Mouse (Mus musculus): ENCODE data around the gene Tle2. TPM values are rescaled to one million over a fixed set of nuclear protein-coding genes. Genes with fewer than 3 reads are reported as not detected.

The Tle2 gene
- polyA plus RNA-seq, 1 experiment = 115 TPM

GRCm38 (mm10) chr10:81623441-81623840, 49.1 kb downstream of the Tle2 start:
- no peak for DNase-seq
- Histone ChIP-seq H3K4me1 (replicated peaks; ENCODE audit: control insufficient read depth, insufficient read depth, low read length) (peaks cover 17% of the 10 kb centered on the region), H3K27me3 (ENCODE audit: control insufficient read depth, insufficient read depth, low read length) (no peaks in the 10 kb centered on the region), H3K4me3 (ENCODE audit: control insufficient read depth, insufficient read depth, low read length) (no peak overlapping the region), H3K27ac (ENCODE audit: control insufficient read depth, insufficient read depth, low read length) (no peak overlapping the region), H3K36me3 (ENCODE audit: control insufficient read depth, insufficient read depth, low read length) (0 out of 2 replicates have a peak, but pooled peaks cover 4% of the 10 kb centered on the region)
- no peak for TF ChIP-seq CTCF (IDR thresholded peaks at IDR 0.05; ENCODE audit: borderline replicate concordance, control insufficient read depth, extremely low read depth, insufficient read depth, low read length, poor library complexity)
- TF ChIP-seq POLR2A (IDR thresholded peaks at IDR 0.05; ENCODE audit: control insufficient read depth, extremely low read depth, insufficient read depth, low read length, poor library complexity) = no peak
- 95% methylated on average over 8 of the region's 8 CpGs for WGBS

GRCm38 (mm10) chr10:81626101-81626993, 52.0 kb downstream of the Tle2 start:
- H3K4me1 ChIP-seq (replicated peaks; ENCODE audit: control insufficient read depth, insufficient read depth, low read length) = peaks cover 17% of the 10 kb centered on the region
- no peaks in the 10 kb centered on the region for H3K27me3 ChIP-seq (ENCODE audit: control insufficient read depth, insufficient read depth, low read length)
- no peak for DNase-seq
- H3K27ac ChIP-seq (ENCODE audit: control insufficient read depth, insufficient read depth, low read length) = no peak overlapping the region; the same call in 1 of the 2 replicates
- no peak for TF ChIP-seq CTCF (IDR thresholded peaks at IDR 0.05; ENCODE audit: borderline replicate concordance, control insufficient read depth, extremely low read depth, insufficient read depth, low read length, poor library complexity)
- no peak for TF ChIP-seq POLR2A (IDR thresholded peaks at IDR 0.05; ENCODE audit: control insufficient read depth, extremely low read depth, insufficient read depth, low read length, poor library complexity)
- 93% methylated on average over 22 of the region's 22 CpGs for WGBS
- H3K4me3 ChIP-seq (ENCODE audit: control insufficient read depth, insufficient read depth, low read length) = peak overlapping the region; percentile 81
- 0 out of 2 replicates have a peak, but pooled peaks cover 4% of the 10 kb centered on the region for H3K36me3 ChIP-seq (ENCODE audit: control insufficient read depth, insufficient read depth, low read length)

GRCm38 (mm10) chr10:81626994-81627835, 52.9 kb downstream of the Tle2 start, which contains the start of gene Sirt6:
TSS of gene Sirt6 (minus strand) at chr10:81627797.
- H3K4me1 ChIP-seq (replicated peaks; ENCODE audit: control insufficient read depth, insufficient read depth, low read length) = peaks cover 17% of the 10 kb centered on the region
- 4% methylated on average over 40 of the region's 40 CpGs for WGBS
- peak within 1 kb of the TSS; percentile 77 for H3K27ac ChIP-seq (ENCODE audit: control insufficient read depth, insufficient read depth, low read length)
- DNase-seq = peak; percentile 91
- peak; percentile 84 for TF ChIP-seq POLR2A (IDR thresholded peaks at IDR 0.05; ENCODE audit: control insufficient read depth, extremely low read depth, insufficient read depth, low read length, poor library complexity)
- TF ChIP-seq CTCF (IDR thresholded peaks at IDR 0.05; ENCODE audit: borderline replicate concordance, control insufficient read depth, extremely low read depth, insufficient read depth, low read length, poor library complexity) = no peak
- 0 out of 2 replicates have a peak, but pooled peaks cover 4% of the 10 kb centered on the region for H3K36me3 ChIP-seq (ENCODE audit: control insufficient read depth, insufficient read depth, low read length)
- no peaks in the 10 kb centered on the region for H3K27me3 ChIP-seq (ENCODE audit: control insufficient read depth, insufficient read depth, low read length)
- peak within 1 kb of the TSS; percentile 81 for H3K4me3 ChIP-seq (ENCODE audit: control insufficient read depth, insufficient read depth, low read length)

- Histone ChIP-seq H3K27me3 (ENCODE audit: control insufficient read depth, insufficient read depth, low read length) (no peaks in the 10 kb centered on the region), H3K4me3 (ENCODE audit: control insufficient read depth, insufficient read depth, low read length) (peak overlapping the region; percentile 81), H3K36me3 (ENCODE audit: control insufficient read depth, insufficient read depth, low read length) (no peaks in the 10 kb centered on the region), H3K27ac (ENCODE audit: control insufficient read depth, insufficient read depth, low read length) (peak overlapping the region; percentile 77), H3K4me1 (replicated peaks; ENCODE audit: control insufficient read depth, insufficient read depth, low read length) (peaks cover 17% of the 10 kb centered on the region)
- TF ChIP-seq CTCF (IDR thresholded peaks at IDR 0.05; ENCODE audit: borderline replicate concordance, control insufficient read depth, extremely low read depth, insufficient read depth, low read length, poor library complexity) (no peak), POLR2A (IDR thresholded peaks at IDR 0.05; ENCODE audit: control insufficient read depth, extremely low read depth, insufficient read depth, low read length, poor library complexity) (no peak)
- DNase-seq = no peak
- WGBS = 36% methylated on average over 7 of the region's 7 CpGs
These were observed 53.5 kb downstream of the Tle2 start for GRCm38 (mm10) chr10:81627836-81628220.

- 91% methylated on average over 16 of the region's 16 CpGs for WGBS
- no peaks in the 10 kb centered on the region for H3K27me3 ChIP-seq (ENCODE audit: control insufficient read depth, insufficient read depth, low read length)
- DNase-seq = no peak
- peak within 1 kb of the TSS; percentile 77 for H3K27ac ChIP-seq (ENCODE audit: control insufficient read depth, insufficient read depth, low read length)
- H3K36me3 ChIP-seq (ENCODE audit: control insufficient read depth, insufficient read depth, low read length) = no peaks in the 10 kb centered on the region
- H3K4me1 ChIP-seq (replicated peaks; ENCODE audit: control insufficient read depth, insufficient read depth, low read length) = peaks cover 20% of the 10 kb centered on the region
- H3K4me3 ChIP-seq (ENCODE audit: control insufficient read depth, insufficient read depth, low read length) = peak within 1 kb of the TSS; percentile 81
- no peak for TF ChIP-seq CTCF (IDR thresholded peaks at IDR 0.05; ENCODE audit: borderline replicate concordance, control insufficient read depth, extremely low read depth, insufficient read depth, low read length, poor library complexity)
These were observed 54.0 kb downstream of the Tle2 start, which contains the start of gene Ankrd24 for GRCm38 (mm10) chr10:81628390-81628789. TSS of gene Ankrd24 (plus strand) at chr10:81628540.
